Mouse (Mus musculus): ENCODE data around the gene Nme7. TPM values are rescaled to one million over a fixed set of nuclear protein-coding genes. Genes with fewer than 3 reads are reported as not detected.

Nme7 gene
- polyA plus RNA-seq, 1 experiment from 2014 or later: 33.1 TPM

- 46% methylated on average over 10 of the region's 10 CpGs for WGBS
- peak overlapping the region; percentile 30; the same call in 1 of the 2 replicates for H3K27ac ChIP-seq (replicated peaks)
- H3K4me2 ChIP-seq: no peak overlapping the region
Measured at GRCm38 (mm10) chr1:164321408-164321807, 17.5 kb downstream of the Nme7 start.

GRCm38 (mm10) chr1:164322987-164323650, 19.2 kb downstream of the Nme7 start:
- Histone ChIP-seq H3K27me3 (replicated peaks) (no peaks in the 10 kb centered on the region), H3K9ac (replicated peaks) (no peak overlapping the region), H3K36me3 (0 out of 2 replicates have a peak, but pooled peaks cover under 1% of the 10 kb centered on the region), H3K4me3 (replicated peaks) (no peak overlapping the region), H3K9me3 (replicated peaks) (no peaks in the 10 kb centered on the region), H3K27ac (replicated peaks) (no peak overlapping the region), H3K4me1 (peaks cover 7% of the 10 kb centered on the region), H3K4me2 (no peak overlapping the region)
- WGBS: 83% methylated on average over 8 of the region's 8 CpGs
- ATAC-seq (ENCODE audit: low FRiP score): no peak

More at GRCm38 (mm10) chr1:164321408-164321807, 17.5 kb downstream of the Nme7 start:
- no peaks in the 10 kb centered on the region for H3K9me3 ChIP-seq (replicated peaks)
- no peaks in the 10 kb centered on the region for H3K27me3 ChIP-seq (replicated peaks)
- ATAC-seq (ENCODE audit: low FRiP score): no peak
- peaks cover 5% of the 10 kb centered on the region; the same call in 1 of the 2 replicates for H3K4me1 ChIP-seq
- no peak overlapping the region for H3K4me3 ChIP-seq (replicated peaks)
- H3K36me3 ChIP-seq: no peaks in the 10 kb centered on the region
- H3K9ac ChIP-seq (replicated peaks): no peak overlapping the region

GRCm38 (mm10) chr1:164324221-164324620, 20.3 kb downstream of the Nme7 start:
- peaks cover 7% of the 10 kb centered on the region for H3K4me1 ChIP-seq
- no peak overlapping the region for H3K4me3 ChIP-seq (replicated peaks)
- H3K27me3 ChIP-seq (replicated peaks): no peaks in the 10 kb centered on the region
- no peak overlapping the region for H3K27ac ChIP-seq (replicated peaks)
- H3K36me3 ChIP-seq: 0 out of 2 replicates have a peak, but pooled peaks cover 3% of the 10 kb centered on the region
- WGBS: 96% methylated on average over 4 of the region's 4 CpGs
- no peak overlapping the region for H3K9ac ChIP-seq (replicated peaks)
- ATAC-seq (ENCODE audit: low FRiP score): no peak
- no peaks in the 10 kb centered on the region for H3K9me3 ChIP-seq (replicated peaks)
- no peak overlapping the region for H3K4me2 ChIP-seq

GRCm38 (mm10) chr1:164324878-164325277, 21.0 kb downstream of the Nme7 start:
- H3K4me1 ChIP-seq: peaks cover 7% of the 10 kb centered on the region
- no peak overlapping the region for H3K27ac ChIP-seq (replicated peaks)
- 88% methylated on average over 2 of the region's 2 CpGs for WGBS
- no peaks in the 10 kb centered on the region for H3K27me3 ChIP-seq (replicated peaks)
- H3K4me3 ChIP-seq (replicated peaks): no peak overlapping the region
- no peak overlapping the region for H3K4me2 ChIP-seq
- ATAC-seq (ENCODE audit: low FRiP score): no peak
- H3K36me3 ChIP-seq: 0 out of 2 replicates have a peak, but pooled peaks cover 3% of the 10 kb centered on the region
- H3K9me3 ChIP-seq (replicated peaks): no peaks in the 10 kb centered on the region
- no peak overlapping the region for H3K9ac ChIP-seq (replicated peaks)

- no peaks in the 10 kb centered on the region for H3K27me3 ChIP-seq (replicated peaks)
- H3K4me2 ChIP-seq: no peak overlapping the region
- H3K9ac ChIP-seq (replicated peaks): no peak overlapping the region
- H3K27ac ChIP-seq (replicated peaks): no peak overlapping the region
- H3K4me3 ChIP-seq (replicated peaks): no peak overlapping the region
- ATAC-seq (ENCODE audit: low FRiP score): no peak
- WGBS: 49% methylated on average over 6 of the region's 6 CpGs
- peaks cover 4% of the 10 kb centered on the region for H3K4me1 ChIP-seq
- H3K9me3 ChIP-seq (replicated peaks): no peaks in the 10 kb centered on the region
- 0 out of 2 replicates have a peak, but pooled peaks cover 3% of the 10 kb centered on the region for H3K36me3 ChIP-seq
Measured at GRCm38 (mm10) chr1:164326600-164327155, 22.8 kb downstream of the Nme7 start.

- Histone ChIP-seq H3K9ac (replicated peaks) (no peak overlapping the region), H3K4me1 (peaks cover 4% of the 10 kb centered on the region), H3K4me3 (replicated peaks) (no peak overlapping the region), H3K27me3 (replicated peaks) (no peaks in the 10 kb centered on the region), H3K9me3 (replicated peaks) (no peaks in the 10 kb centered on the region), H3K36me3 (0 out of 2 replicates have a peak, but pooled peaks cover 3% of the 10 kb centered on the region), H3K27ac (replicated peaks) (no peak overlapping the region), H3K4me2 (no peak overlapping the region)
- 60% methylated on average over 7 of the region's 7 CpGs for WGBS
- ATAC-seq (ENCODE audit: low FRiP score): no peak
Measured at GRCm38 (mm10) chr1:164327764-164328163, 23.8 kb downstream of the Nme7 start.

- H3K27me3 ChIP-seq (replicated peaks): no peaks in the 10 kb centered on the region
Measured at GRCm38 (mm10) chr1:164332559-164332958, 28.6 kb downstream of the Nme7 start.

GRCm38 (mm10) chr1:164335435-164335834, 31.5 kb downstream of the Nme7 start:
- no peak for ATAC-seq (ENCODE audit: low FRiP score)
- Histone ChIP-seq H3K27ac (replicated peaks) (no peak overlapping the region), H3K9me3 (replicated peaks) (no peaks in the 10 kb centered on the region), H3K4me2 (no peak overlapping the region), H3K9ac (replicated peaks) (no peak overlapping the region), H3K4me1 (no peaks in the 10 kb centered on the region), H3K4me3 (replicated peaks) (no peak overlapping the region), H3K27me3 (replicated peaks) (no peaks in the 10 kb centered on the region), H3K36me3 (peaks cover 13% of the 10 kb centered on the region; the same call in 1 of the 2 replicates)
- WGBS: 97% methylated on average over 3 of the region's 3 CpGs

More at GRCm38 (mm10) chr1:164332559-164332958, 28.6 kb downstream of the Nme7 start:
- no peaks in the 10 kb centered on the region for H3K4me1 ChIP-seq
- H3K9me3 ChIP-seq (replicated peaks): no peaks in the 10 kb centered on the region
- WGBS: 88% methylated on average over 11 of the region's 11 CpGs
- H3K36me3 ChIP-seq: peaks cover 16% of the 10 kb centered on the region; the same call in 1 of the 2 replicates
- ATAC-seq (ENCODE audit: low FRiP score): no peak
- no peak overlapping the region for H3K9ac ChIP-seq (replicated peaks)
- no peak overlapping the region for H3K4me2 ChIP-seq
- H3K4me3 ChIP-seq (replicated peaks): no peak overlapping the region
- H3K27ac ChIP-seq (replicated peaks): no peak overlapping the region

GRCm38 (mm10) chr1:164335846-164336245, 31.9 kb downstream of the Nme7 start:
- WGBS: 93% methylated on average over 4 of the region's 4 CpGs
- H3K27ac ChIP-seq (replicated peaks): no peak overlapping the region
- H3K4me1 ChIP-seq: no peaks in the 10 kb centered on the region
- no peaks in the 10 kb centered on the region for H3K9me3 ChIP-seq (replicated peaks)
- H3K4me2 ChIP-seq: no peak overlapping the region
- peaks cover 13% of the 10 kb centered on the region; the same call in 1 of the 2 replicates for H3K36me3 ChIP-seq
- no peak for ATAC-seq (ENCODE audit: low FRiP score)
- no peak overlapping the region for H3K9ac ChIP-seq (replicated peaks)
- H3K27me3 ChIP-seq (replicated peaks): no peaks in the 10 kb centered on the region
- no peak overlapping the region for H3K4me3 ChIP-seq (replicated peaks)

GRCm38 (mm10) chr1:164342161-164342560, 38.2 kb downstream of the Nme7 start:
- no peak overlapping the region for H3K4me3 ChIP-seq (replicated peaks)
- H3K4me2 ChIP-seq: no peak overlapping the region

GRCm38 (mm10) chr1:164353443-164353842, 49.5 kb downstream of the Nme7 start:
- Histone ChIP-seq H3K27me3 (replicated peaks) (no peaks in the 10 kb centered on the region), H3K9ac (replicated peaks) (no peak overlapping the region), H3K4me1 (no peaks in the 10 kb centered on the region), H3K9me3 (replicated peaks) (no peaks in the 10 kb centered on the region), H3K4me3 (replicated peaks) (no peak overlapping the region), H3K4me2 (no peak overlapping the region), H3K27ac (replicated peaks) (no peak overlapping the region), H3K36me3 (peaks cover 1% of the 10 kb centered on the region; the same call in 1 of the 2 replicates)
- 24% methylated on average over 3 of the region's 3 CpGs for WGBS
- no peak for ATAC-seq (ENCODE audit: low FRiP score)

More at GRCm38 (mm10) chr1:164342161-164342560, 38.2 kb downstream of the Nme7 start:
- Histone ChIP-seq H3K27ac (replicated peaks) (no peak overlapping the region), H3K9me3 (replicated peaks) (no peaks in the 10 kb centered on the region), H3K36me3 (peaks cover 11% of the 10 kb centered on the region), H3K9ac (replicated peaks) (no peak overlapping the region), H3K27me3 (replicated peaks) (no peaks in the 10 kb centered on the region), H3K4me1 (no peaks in the 10 kb centered on the region)
- ATAC-seq (ENCODE audit: low FRiP score): no peak
- 83% methylated on average over 3 of the region's 3 CpGs for WGBS

- no peaks in the 10 kb centered on the region for H3K9me3 ChIP-seq (replicated peaks)
- no peak overlapping the region for H3K27ac ChIP-seq (replicated peaks)
- no peaks in the 10 kb centered on the region for H3K27me3 ChIP-seq (replicated peaks)
- WGBS: 59% methylated on average over 3 of the region's 3 CpGs
- H3K4me1 ChIP-seq: peaks cover 9% of the 10 kb centered on the region
- H3K4me2 ChIP-seq: no peak overlapping the region
- no peak for ATAC-seq (ENCODE audit: low FRiP score)
- H3K9ac ChIP-seq (replicated peaks): no peak overlapping the region
- H3K36me3 ChIP-seq: no peaks in the 10 kb centered on the region
- no peak overlapping the region for H3K4me3 ChIP-seq (replicated peaks)
Measured at GRCm38 (mm10) chr1:164357995-164358394, 54.1 kb downstream of the Nme7 start.

Measured in neural tube, embryonic 15.5 days (tissue).